Mouse (Mus musculus): ENCODE measurements around the gene Abcf1.

Gene Abcf1

DNA sequence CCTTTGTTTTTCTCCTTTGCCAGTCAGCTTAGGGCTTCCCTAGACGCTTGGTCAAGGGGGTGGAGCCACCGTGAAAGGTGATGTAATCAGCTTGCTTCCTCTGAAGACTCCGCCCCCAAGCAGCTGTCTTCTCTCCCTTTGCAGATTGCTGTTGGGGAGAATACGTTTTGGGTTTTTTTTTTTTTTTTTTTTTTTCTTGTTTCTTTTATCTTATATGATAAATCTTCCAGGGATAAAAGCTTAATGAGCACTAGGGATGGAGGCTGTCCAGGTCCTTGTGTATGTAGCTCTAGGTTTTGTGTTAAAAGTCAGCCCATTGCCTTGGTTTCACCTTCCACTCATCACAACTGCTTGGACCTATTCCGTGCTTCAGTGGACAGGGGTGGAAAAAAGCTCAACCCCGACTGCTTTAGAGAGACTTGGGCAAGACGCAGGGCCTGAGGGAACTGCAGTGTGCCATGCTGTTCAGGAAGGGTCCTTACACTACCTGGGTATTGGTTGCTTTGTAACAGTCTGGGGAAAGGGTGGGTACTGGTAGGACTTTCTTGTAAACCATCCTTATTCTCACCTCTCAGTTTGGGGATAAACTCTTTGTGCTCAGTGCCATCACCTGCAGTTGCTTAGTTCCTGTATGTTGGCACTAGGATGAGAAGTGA lies 50.4 kb downstream of the Abcf1 start:
- DNase-seq (ENCODE audit: low spot score), result peak; percentile 95

DNA sequence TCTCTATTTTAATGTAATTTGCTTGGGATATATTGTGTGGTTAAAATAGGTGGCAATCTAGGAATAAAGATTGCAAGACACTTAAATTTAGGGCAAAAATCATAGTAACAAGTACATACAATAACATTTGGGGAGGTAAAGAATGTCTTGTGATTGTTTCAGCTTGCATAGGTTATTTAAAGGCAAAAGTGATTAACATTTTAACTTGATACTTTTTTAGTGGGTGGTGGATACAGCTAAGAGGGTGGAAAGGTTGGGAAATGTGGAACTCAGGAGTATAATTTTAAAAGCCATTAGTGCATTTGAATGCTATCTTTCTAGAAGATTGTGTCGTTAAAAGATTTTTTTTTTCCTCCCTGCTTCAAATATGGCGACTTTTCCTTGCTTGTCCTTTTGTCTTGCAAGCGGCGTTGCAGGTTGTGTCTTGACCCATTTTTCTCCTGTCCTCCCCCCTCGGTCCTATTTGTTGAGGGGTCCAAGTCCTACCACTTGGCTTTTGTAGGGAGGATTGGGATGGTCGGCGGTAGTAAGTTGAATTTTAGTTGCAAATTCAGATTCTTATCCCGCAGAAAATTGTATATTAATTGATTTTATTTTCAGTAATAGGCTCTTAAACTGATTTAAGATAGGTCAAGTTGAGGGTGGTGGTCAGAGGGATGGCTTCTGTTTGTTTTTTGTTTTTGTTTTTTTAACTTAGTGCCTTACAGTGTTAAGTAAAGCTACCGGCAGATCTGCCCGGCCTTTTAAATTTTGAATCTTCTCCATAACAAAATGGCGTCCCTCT lies 51.1 kb downstream of the Abcf1 start:
- DNase-seq (ENCODE audit: low spot score), result no peak

DNA sequence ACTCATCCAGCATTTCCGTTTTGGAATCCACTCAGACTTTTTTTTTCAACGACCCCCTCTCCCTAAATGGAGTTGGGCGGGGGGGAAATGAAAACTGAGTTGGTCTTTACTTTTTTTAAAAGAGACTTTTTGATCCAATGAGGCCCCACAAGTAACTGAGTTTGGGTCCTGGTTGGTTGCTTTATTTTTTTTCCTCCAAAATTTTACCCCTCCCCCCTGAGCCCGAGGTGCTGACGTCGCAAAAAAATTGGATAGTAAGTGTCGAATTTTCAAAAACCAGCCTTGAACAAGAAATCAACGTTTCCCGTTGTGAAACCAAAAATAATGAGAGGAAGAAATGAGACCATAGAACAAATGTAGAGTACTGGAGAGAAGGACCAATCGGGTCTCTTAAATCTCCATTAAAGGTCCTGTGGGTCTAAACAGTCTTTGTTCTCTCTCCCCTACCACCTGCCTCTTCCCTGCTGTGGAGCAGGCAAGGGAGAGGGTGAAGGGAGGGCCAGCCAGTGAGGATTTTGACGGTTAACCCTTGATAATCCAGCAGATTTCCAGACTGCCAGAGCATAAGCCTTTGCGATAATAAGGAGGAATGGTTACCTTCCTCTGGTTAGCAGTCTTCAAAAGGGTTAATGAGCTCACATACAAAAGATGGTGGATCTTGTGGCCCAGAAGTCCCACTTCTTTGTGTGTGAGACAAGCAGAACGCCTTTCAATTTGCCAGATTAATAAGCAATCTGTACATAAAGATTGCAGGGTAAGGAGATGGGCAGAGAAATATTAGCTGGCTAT lies 51.9 kb downstream of the Abcf1 start:
- DNase-seq (ENCODE audit: low spot score), result no peak

DNA sequence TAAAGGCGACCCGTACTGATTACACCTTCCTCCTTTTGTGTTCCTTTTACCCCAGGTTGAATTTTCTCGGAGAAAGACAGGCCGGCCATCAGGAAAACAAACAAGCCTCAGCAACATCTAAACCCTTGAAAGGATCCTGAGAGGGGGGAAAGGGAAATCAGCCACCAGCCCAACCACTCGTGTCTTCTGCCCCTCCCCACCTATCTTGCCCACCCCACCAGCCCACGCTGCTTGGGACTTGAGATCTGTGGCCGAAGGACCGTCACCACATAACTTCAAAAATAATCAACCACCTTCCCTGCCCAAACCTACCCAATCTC lies 52.5 kb downstream of the Abcf1 start:
- DNase-seq (ENCODE audit: low spot score), result no peak

DNA sequence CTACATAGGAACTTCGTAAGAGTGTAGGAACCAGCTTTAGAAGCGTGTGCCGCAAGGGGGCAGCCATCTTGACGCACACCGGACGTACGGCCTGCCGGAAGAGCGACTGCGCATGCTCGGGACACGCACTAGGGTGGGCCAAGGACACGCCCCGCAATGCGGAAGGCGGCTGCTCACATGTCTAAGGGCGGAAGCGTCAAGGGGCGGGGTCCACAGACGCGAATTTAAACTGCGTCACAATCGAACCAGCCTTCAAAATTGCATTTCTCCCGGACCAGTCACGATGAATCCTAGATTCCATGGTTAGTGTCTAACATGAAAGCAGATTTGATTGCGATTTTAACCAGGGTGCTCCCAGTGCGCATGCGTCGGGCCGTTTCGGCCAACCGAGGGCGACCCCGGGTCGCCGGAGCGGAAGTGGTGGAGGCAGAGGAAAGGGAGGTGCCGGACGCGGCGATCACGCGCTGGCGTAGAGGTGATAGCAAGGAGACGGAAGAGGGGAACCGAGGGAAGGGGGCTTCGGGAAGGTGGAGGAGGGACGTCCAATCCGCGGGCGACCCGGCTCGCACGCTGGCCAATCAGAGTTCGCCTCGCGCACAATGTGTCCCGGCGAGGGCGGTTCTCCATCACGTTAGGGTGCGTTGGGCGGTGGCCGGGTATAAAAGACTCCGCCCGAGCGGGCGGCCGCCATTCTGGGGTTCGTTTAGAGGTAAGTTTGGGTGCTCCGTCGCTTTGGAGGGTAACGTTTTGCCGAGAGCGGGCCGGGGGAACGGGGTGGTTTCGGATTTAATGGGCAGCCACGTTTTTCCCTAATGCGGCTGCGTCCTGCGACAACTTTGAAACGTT lies 53.0 kb downstream of the Abcf1 start, which contains the start of the genes Mrps18b and Ppp1r10:
Gene Mrps18b (minus strand): TSS at position 93 of the 846 bp plus-strand sequence.
Gene Ppp1r10 (plus strand): TSS at position 138 of the 846 bp plus-strand sequence.
- peak; percentile 99 for DNase-seq (ENCODE audit: low spot score)

DNA sequence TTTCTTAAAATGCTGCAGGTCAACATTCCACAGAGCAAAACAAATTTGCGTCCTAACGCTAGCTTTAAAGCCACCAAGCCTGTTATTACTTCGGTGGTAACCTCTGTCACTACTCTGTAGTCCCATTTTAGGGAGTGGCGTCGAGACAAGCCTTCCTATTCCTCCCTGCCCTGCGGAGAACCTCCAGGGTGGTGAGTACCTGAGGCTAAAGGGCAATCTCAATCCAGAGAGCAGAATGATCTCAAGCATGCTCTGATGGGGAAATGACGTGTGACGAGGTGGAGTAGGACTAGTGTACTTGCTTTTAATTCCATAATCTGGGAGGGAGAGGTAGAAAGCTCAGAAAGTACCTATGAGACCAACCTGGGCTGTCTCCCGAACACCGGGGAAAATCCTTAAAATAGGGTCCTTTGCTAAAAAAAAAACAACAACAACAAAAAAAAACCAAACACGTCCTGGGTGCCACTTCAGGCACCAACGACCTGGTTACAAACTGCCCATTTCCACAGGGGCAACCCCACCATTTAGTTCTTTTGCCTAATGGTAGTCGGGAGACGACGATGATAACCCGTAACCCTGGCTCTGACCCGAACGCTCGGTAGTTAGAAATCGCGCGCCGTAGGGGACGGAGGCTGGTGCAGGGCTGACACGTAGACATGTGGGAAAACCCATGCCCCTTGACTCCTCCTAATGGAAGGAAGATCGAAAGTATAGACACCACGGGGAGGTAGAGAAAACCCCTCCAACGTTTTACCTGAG lies 53.8 kb downstream of the Abcf1 start:
- DNase-seq (ENCODE audit: low spot score), result no peak

DNA sequence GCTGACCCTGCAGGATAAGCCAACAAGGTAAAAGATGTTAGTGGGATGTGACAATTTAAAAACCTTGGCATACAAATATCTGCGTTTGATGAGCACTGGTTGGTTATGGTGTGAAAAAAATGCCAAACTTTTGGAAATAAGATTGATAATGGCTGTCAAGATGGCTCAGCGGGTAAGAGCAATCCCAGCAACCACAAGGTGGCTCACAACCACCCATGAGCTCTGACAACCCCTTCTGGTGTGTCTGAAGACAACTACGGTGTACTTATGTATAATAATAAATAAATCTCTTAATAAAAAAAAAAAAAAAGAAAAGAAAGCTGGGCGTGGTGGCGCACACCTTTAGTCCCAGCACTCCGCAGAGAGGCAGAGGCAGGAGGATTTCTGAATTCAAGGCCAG lies 54.6 kb downstream of the Abcf1 start:
- no peak for DNase-seq (ENCODE audit: low spot score)

DNA sequence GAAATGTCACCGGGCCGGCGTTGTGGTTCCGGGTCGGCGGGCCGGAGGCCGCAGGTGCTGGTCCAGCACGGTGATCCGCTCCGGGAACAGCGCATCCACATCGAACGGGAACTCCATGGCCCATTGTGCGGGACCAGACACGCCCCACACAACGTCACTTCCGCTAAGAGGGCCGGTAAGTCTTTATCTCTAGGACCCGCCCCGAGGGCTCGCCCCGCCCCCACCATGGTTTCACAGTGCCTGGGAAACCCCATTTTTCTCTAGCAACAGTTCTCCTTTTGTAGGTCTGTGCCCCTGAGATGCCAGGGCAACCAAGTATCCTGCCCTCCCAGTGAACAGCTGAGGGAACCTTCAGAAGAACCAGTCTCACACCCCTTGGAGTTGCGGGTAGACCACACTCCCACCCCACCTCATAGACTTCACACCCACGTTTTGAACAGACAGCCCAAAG lies 59.6 kb downstream of the Abcf1 start, which contains the start of gene Atat1:
Gene Atat1 (minus strand): TSS at position 157 of the 451 bp plus-strand sequence.
- DNase-seq (ENCODE audit: low spot score), result peak; percentile 91

DNA sequence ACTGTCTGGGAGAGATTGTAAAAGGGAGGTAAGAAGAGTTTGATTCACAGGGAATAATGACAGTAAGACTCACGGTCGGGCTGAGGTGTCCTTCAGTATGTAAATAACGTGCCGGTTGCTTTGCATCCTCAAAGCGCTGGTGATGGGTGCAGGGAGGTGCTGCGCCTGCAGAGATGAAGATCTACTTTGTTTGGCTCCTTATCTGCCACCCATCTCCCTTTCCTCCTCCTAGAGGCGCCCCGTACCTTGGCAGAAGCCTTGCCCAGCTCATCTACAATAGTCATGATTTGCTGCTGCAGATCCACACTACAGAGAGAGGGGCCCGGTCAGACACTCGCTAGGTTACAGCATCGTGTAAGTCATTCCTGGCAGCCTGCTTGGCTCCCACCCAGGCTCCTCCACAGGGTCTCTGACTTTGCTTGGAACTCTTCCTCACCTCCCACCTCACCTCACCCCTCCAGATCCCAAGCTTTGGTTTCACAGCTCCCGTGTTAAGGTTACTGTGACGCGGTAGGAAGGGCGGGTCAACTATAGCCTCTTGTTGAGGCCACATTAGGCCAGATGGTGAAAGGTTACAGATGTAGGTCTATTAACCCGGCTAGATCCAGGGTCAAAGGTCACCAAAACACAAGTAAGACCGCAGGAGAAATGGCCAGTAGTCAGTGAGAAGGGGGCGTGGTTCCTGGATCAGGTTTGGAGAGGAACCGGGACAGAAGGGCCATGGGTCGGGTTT lies 60.2 kb downstream of the Abcf1 start:
- no peak for DNase-seq (ENCODE audit: low spot score)

DNA sequence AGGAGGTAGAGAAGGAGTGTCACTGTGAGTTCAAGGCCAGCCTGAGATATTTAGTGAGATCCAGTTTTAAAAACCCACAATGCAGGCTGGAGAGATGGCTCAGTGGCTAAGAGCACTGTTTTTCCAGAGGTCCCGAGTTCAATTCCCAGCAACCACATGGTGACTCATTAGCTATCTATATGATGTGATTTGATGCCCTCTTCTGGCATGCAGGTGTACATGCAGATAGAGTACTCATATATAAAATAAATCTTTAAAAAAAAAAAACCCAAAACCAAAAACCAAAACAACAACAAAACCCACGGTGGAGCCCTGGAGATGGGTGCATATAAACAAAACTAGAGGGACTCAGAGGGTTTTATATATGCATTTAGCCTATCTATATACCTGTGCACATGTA lies 62.0 kb downstream of the Abcf1 start:
- no peak for DNase-seq (ENCODE audit: low spot score)

Measured in left cerebral cortex, adult 11 months (tissue).